Mouse (Mus musculus) kidney, adult 2 months (tissue): ENCODE data around the gene Spryd3. TPM values are rescaled to one million over a fixed set of nuclear protein-coding genes. Genes with fewer than 3 reads are reported as not detected.

Experiments
- DNase-seq: peaks from one replicate; pipeline ENCODE4 v3.0.0; 2021
- H3K27ac ChIP-seq: fragments of 200-500 bp; 2 replicates; pipeline ENCODE4 v1.5.1; 2012; ENCODE audit warnings: low read depth, low read length, control low read depth, inconsistent platforms; ENCODE audit not compliant: insufficient read depth
- H3K27me3 ChIP-seq: fragments of 200-500 bp; replicated peaks from 2 replicates; pipeline ENCODE4 v1.6.1; 2012; ENCODE audit warnings: mild to moderate bottlenecking, moderate library complexity, low read length, inconsistent platforms; ENCODE audit not compliant: control insufficient read depth, insufficient read depth
- H3K36me3 ChIP-seq: fragments of 200-500 bp; 2 replicates; pipeline ENCODE4 v1.6.1; 2012; ENCODE audit warnings: mild to moderate bottlenecking, moderate library complexity, low read length, inconsistent platforms; ENCODE audit not compliant: control insufficient read depth, insufficient read depth
- H3K4me1 ChIP-seq: fragments of 200-500 bp; 2 replicates; pipeline ENCODE4 v1.6.1; 2011; ENCODE audit warnings: low read length; ENCODE audit not compliant: control insufficient read depth, insufficient read depth
- H3K4me3 ChIP-seq: fragments of 200-500 bp; 2 replicates; pipeline ENCODE4 v1.5.1; 2011; ENCODE audit warnings: mild to moderate bottlenecking, low read depth, low read length, control low read depth; ENCODE audit not compliant: insufficient read depth
- CTCF ChIP-seq: fragments of 200-500 bp; conservative IDR thresholded peaks from 2 replicates; pipeline ENCODE4 v1.5.1; 2011; ENCODE audit warnings: low read depth, mild to moderate bottlenecking, control low read depth, low read length, moderate library complexity, mixed read lengths; ENCODE audit not compliant: insufficient read depth, insufficient read length
- POLR2A ChIP-seq: fragments of 200-500 bp; IDR thresholded peaks from one replicate; pipeline ENCODE4 v1.6.1; 2011; ENCODE audit warnings: low read depth, low read length, control low read depth
- WGBS: fragments of 180-500 bp; shearing (Covaris S2); methylation state at CpG from one replicate; pipeline ENCODE4 v1.1.7; 2018; 5-methylcytosine and 5-hydroxymethylcytosine counted together
- polyA plus RNA-seq: library from polyadenylated mRNA; depleted of rRNA; stranded (reverse); fragments of >200 nt; gene quantifications from 2 replicates; pipeline ENCODE4 v1.2.3, GENCODE M21; 2012; rRNA removed

Gene Spryd3
- polyA plus RNA-seq, 1 experiment, result 30.1 TPM

DNA sequence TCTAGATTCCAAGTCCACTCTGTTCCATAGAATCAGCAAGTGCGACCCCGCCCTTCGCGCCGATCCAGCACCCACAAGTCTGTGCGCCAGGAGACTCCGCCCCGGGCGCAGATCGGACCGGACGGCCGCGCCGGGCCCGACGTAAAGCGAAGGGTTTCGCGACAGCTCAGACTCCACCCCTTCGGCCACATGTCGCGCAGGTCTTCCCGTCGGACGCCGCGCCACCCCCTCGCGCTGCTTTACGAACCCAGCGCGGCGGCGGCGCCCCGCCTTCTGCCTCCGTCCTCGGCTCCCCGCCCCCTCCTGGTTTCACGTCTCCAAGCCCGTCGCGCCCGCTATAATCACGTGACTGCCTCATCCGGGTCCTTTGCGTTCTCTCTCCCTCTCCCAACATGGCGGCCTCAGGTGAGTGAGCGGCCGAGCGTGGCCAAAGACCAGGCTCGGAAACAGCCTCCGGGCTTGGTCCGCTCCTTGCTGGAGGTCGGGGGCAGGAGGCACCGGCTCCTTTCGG, 62.4 kb downstream of the Spryd3 start, which contains the start of gene Eif4b:
Eif4b (plus strand) TSS at position 215 of the 511 bp plus-strand sequence.
- Histone ChIP-seq H3K27ac (peak within 1 kb of the TSS; percentile 84), H3K27me3 (no peaks in the 10 kb centered on the region), H3K36me3 (no peaks in the 10 kb centered on the region), H3K4me1 (peaks cover 6% of the 10 kb centered on the region; the same call in 1 of the 2 replicates), H3K4me3 (peak within 1 kb of the TSS; percentile 79)
- peak; percentile 100 for DNase-seq
- TF ChIP-seq POLR2A, result peak; percentile 2
- no peak for TF ChIP-seq CTCF
- WGBS, result under 1% methylated on average over 58 of the region's 58 CpGs

DNA sequence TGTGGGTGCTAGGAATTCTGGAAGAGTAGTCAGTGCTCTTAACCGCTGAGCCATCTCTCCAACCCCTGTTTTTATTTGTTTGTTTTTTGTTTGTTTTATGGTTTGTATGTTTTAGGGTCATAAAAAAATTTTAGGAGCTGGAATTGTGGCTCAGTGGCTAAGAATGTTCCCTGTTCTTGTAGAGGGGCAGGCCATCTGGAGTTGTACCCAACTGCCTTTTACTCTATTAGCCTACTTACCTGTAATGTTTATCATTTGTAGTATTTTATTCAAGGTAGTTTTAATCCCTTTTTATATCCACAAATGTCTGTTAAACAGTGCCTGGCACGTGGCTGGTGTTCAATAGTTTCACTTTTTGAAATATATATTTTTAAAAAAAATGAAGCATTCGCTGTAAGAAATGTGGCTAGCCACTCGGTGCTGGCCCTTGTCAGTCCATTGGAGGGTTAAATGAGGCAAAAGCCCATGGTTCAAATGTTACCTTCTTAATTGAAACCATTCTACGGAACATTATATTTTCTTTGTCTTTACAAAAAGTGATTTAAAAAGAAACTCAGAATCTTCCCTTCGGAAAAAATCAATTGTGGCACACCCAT, 63.0 kb downstream of the Spryd3 start:
- no peaks in the 10 kb centered on the region for H3K27me3 ChIP-seq
- no peak overlapping the region for H3K4me3 ChIP-seq
- no peaks in the 10 kb centered on the region for H3K36me3 ChIP-seq
- H3K27ac ChIP-seq, result no peak overlapping the region
- H3K4me1 ChIP-seq, result peaks cover 6% of the 10 kb centered on the region; the same call in 1 of the 2 replicates
- WGBS, result 11% methylated on average over 6 of the region's 6 CpGs
- no peak for TF ChIP-seq POLR2A
- TF ChIP-seq CTCF, result no peak
- DNase-seq, result no peak

DNA sequence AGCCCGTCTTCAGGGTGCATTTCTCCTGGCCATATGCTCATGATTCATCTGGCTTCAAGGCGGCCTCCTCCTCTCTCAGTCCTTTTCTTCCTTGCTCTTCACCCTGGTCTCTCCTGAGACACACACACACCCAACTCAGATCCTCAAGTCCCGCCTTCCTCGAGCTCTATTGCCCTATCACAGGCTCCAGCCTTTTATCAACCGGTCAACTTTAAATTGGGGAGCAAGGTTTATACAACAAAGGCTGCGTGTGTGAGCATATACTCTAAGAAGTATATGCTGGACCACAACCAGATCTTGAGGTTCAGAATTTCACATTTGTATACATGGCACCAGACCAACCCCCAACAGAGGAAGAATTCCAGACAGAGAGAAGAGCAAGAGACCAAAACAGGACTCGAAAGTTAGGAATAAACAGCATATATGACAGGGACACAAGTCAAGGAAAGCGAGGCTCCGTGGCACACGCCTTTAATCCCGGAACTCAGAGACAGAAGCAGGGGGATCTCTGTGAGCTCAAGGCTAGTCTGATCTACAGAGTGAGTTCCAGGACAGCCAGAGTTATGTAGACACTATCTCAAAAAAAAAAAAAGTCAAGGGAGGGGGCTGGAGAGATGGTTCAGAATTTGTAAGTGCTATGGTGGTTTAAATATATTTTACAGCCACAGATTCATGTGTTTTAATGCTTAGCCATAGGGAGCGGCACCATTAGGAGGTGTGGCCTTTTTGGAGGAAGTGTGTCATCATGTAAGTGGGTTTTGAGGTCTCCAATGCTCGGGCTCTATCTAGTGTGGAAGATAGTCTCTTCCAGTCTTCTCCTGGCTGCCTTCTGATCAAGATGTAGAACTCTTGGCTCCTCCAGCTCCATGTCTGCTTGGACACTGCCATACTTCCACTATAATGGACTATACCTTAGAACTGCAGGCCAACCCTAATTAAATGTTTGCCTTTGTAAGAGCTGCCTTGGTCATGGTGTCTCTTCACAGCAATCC, 65.3 kb downstream of the Spryd3 start:
- DNase-seq, result no peak
- no peak overlapping the region for H3K27ac ChIP-seq
- 79% methylated on average over 13 of the region's 13 CpGs for WGBS

More for the DNA sequence above, 65.3 kb downstream of the Spryd3 start:
- H3K27me3 ChIP-seq, result no peaks in the 10 kb centered on the region
- no peak overlapping the region for H3K4me3 ChIP-seq
- TF ChIP-seq POLR2A, result no peak
- TF ChIP-seq CTCF, result no peak
- H3K36me3 ChIP-seq, result no peaks in the 10 kb centered on the region
- peaks cover 6% of the 10 kb centered on the region; the same call in 1 of the 2 replicates for H3K4me1 ChIP-seq

Other genes with a start within 250 kb of the Spryd3 start
- not detected in 2 replicates for gene Krt76, start 243.3 kb downstream of the Spryd3 start, polyA plus RNA-seq
- gene Krt4, start 211.5 kb downstream of the Spryd3 start, polyA plus RNA-seq, result 0.18 TPM in 1 of 2 replicates, not detected in the other
- 0.33 and 0.37 TPM in 2 replicates for gene Krt79, start 195.9 kb downstream of the Spryd3 start, polyA plus RNA-seq
- gene Krt78, start 181.9 kb downstream of the Spryd3 start, polyA plus RNA-seq, result 0.02 TPM in 1 of 2 replicates, not detected in the other
- 82.8 and 88.0 TPM in 2 replicates for gene Krt8, start 131.8 kb downstream of the Spryd3 start, polyA plus RNA-seq
- 20.7 and 25.0 TPM in 2 replicates for gene Krt18, start 108.1 kb downstream of the Spryd3 start, polyA plus RNA-seq
- 92.1 and 124 TPM in 2 replicates for gene Eif4b, start 62.5 kb downstream of the Spryd3 start, polyA plus RNA-seq
- 124 and 143 TPM in 2 replicates for gene Tns2, start 35.8 kb downstream of the Spryd3 start, polyA plus RNA-seq
- 18.5 and 26.8 TPM in 2 replicates for gene Igfbp6, start 8.1 kb upstream of the Spryd3 start, polyA plus RNA-seq
- gene Soat2, start 14.3 kb upstream of the Spryd3 start, polyA plus RNA-seq, result 1.1 and 1.2 TPM in 2 replicates
- gene Zfp740, start 67.0 kb upstream of the Spryd3 start, polyA plus RNA-seq, result 29.1 and 30.3 TPM in 2 replicates
- 216 and 255 TPM in 2 replicates for gene Csad, start 68.5 kb upstream of the Spryd3 start, polyA plus RNA-seq
- gene Itgb7, start 95.7 kb upstream of the Spryd3 start, polyA plus RNA-seq, result 2.7 and 11.1 TPM in 2 replicates
- gene Rarg, start 121.3 kb upstream of the Spryd3 start, polyA plus RNA-seq, result 21.2 and 25.6 TPM in 2 replicates
- gene Gm9918, start 134.3 kb upstream of the Spryd3 start, polyA plus RNA-seq, result 0.41 TPM in 2 replicates
- 66.5 and 72.1 TPM in 2 replicates for gene Mfsd5, start 143.2 kb upstream of the Spryd3 start, polyA plus RNA-seq
- 0.45 and 0.53 TPM in 2 replicates for gene Espl1, start 160.0 kb upstream of the Spryd3 start, polyA plus RNA-seq
- gene Pfdn5, start 189.9 kb upstream of the Spryd3 start, polyA plus RNA-seq, result 141 and 206 TPM in 2 replicates
- gene Myg1, start 195.5 kb upstream of the Spryd3 start, polyA plus RNA-seq, result 70.0 and 72.6 TPM in 2 replicates
- gene Aaas, start 214.5 kb upstream of the Spryd3 start, polyA plus RNA-seq, result 31.1 and 38.1 TPM in 2 replicates
- 0.05 and 0.06 TPM in 2 replicates for gene Sp7, start 230.9 kb upstream of the Spryd3 start, polyA plus RNA-seq